Comparison of ENCODE assay signal across 10 mouse cellular contexts in the genomic region with DNA sequence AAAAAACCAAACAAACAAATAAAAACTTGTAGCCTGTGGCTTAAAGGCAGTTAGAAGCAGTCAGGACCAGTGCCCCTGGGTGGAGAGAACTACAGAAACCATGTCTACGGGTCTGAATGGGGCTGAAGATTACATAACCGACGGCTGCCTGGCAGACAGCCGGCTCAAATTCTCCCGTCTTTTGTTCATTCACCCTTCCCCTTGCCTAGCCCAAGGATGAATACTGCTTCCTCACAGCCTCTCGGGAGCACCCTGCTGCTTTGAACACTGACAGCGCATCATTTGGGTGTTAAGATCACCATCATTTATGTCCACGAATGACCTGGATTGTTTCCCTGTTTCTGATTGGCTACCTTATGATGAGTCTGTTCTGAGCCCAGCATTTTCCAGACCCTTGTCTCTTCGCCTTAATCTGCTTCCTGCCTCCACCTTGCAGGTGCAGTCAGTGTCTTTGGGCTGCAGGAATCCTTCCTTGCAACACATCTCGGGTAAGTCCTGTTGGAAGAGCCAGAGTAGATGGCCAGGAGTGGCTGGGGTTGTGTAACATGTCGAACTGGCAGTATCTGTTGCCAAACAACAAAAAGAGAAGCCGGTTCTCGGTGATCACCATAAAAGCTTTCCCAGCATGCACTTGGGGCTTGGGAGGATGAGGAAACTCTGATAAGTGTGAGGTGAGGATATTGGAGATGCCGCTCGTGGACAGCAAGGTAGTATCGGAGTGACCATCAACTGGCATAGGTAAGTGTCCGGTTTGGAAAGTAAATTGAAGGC. TPM values are rescaled to one million over a fixed set of nuclear protein-coding genes. Genes with fewer than 3 reads are reported as not detected.
DNase-seq lines count a peak whose midpoint lies in the region; ATAC-seq and TF ChIP-seq lines count a peak whose summit lies in the region.
"Had no signal": no experiment of that assay in that cellular context is flagged by ENCODE, and none has a peak within 500 bp of the region (broad histone marks: within the 10 kb centered on the region; RNA-seq: fewer than 3 reads in every experiment).

A gene (plus strand): TSS at position 641 of the 771 bp plus-strand sequence.

- H3K9ac ChIP-seq in forebrain, embryonic 14.5 days (ENCODE audit: low read length), result no peak within 1 kb of the TSS
- H3K9ac ChIP-seq in forebrain, embryonic 11.5 days (ENCODE audit: low read length), result no peak within 1 kb of the TSS
- no peak within 1 kb of the TSS for H3K9ac ChIP-seq in midbrain, postnatal 0 days (replicated peaks; ENCODE audit: low read length, poor library complexity, severe bottlenecking)
- no peak within 1 kb of the TSS for H3K9ac ChIP-seq in midbrain, embryonic 13.5 days (replicated peaks)
- H3K9ac ChIP-seq in heart, embryonic 12.5 days, result no peak within 1 kb of the TSS

- H3K36me3 ChIP-seq in forebrain, embryonic 14.5 days (ENCODE audit: control insufficient read depth, insufficient read depth, low read length), result no peaks in the 10 kb centered on the region
- H3K36me3 ChIP-seq in forebrain, embryonic 11.5 days (ENCODE audit: control insufficient read depth, insufficient read depth, low read length), result no peaks in the 10 kb centered on the region
- H3K36me3 ChIP-seq in midbrain, postnatal 0 days (ENCODE audit: insufficient read depth, low read length), result no peaks in the 10 kb centered on the region
- H3K36me3 ChIP-seq in midbrain, embryonic 13.5 days, result no peaks in the 10 kb centered on the region
- H3K36me3 ChIP-seq in heart, embryonic 12.5 days, result no peaks in the 10 kb centered on the region
- H3K36me3 ChIP-seq: limb, embryonic 10.5 days had no signal

- no peaks in the 10 kb centered on the region for H3K27me3 ChIP-seq in forebrain, embryonic 14.5 days (replicated peaks; ENCODE audit: control insufficient read depth, insufficient read depth, low read length)
- H3K27me3 ChIP-seq in forebrain, embryonic 11.5 days (ENCODE audit: control insufficient read depth, insufficient read depth, low read length), result no peaks in the 10 kb centered on the region
- H3K27me3 ChIP-seq in midbrain, postnatal 0 days (ENCODE audit: insufficient read depth, low read length), result no peaks in the 10 kb centered on the region
- no peaks in the 10 kb centered on the region for H3K27me3 ChIP-seq in midbrain, embryonic 13.5 days
- no peaks in the 10 kb centered on the region for H3K27me3 ChIP-seq in heart, embryonic 12.5 days (replicated peaks)

- 43% methylated on average over 17 of the region's 17 CpGs for WGBS in forebrain, embryonic 14.5 days
- 55% methylated on average over 17 of the region's 17 CpGs for WGBS in forebrain, embryonic 11.5 days
- 42% methylated on average over 17 of the region's 17 CpGs for WGBS in midbrain, postnatal 0 days
- 50% methylated on average over 17 of the region's 17 CpGs for WGBS in midbrain, embryonic 13.5 days
- 67% methylated on average over 17 of the region's 17 CpGs for WGBS in heart, embryonic 12.5 days

- peaks cover 7% of the 10 kb centered on the region; the same call in 1 of the 2 replicates for H3K4me1 ChIP-seq in forebrain, embryonic 14.5 days (ENCODE audit: control insufficient read depth, insufficient read depth, low read length)
- 0 out of 2 replicates have a peak, but pooled peaks cover 2% of the 10 kb centered on the region for H3K4me1 ChIP-seq in forebrain, embryonic 11.5 days (replicated peaks; ENCODE audit: control insufficient read depth, insufficient read depth, low read length)
- H3K4me1 ChIP-seq in midbrain, postnatal 0 days (ENCODE audit: insufficient read depth, low read length), result peaks cover 11% of the 10 kb centered on the region; the same call in 1 of the 2 replicates
- H3K4me1 ChIP-seq in midbrain, embryonic 13.5 days (replicated peaks), result peaks cover 23% of the 10 kb centered on the region
- H3K4me1 ChIP-seq in heart, embryonic 12.5 days (replicated peaks), result peaks cover 10% of the 10 kb centered on the region; the same call in 1 of the 2 replicates

- TF ChIP-seq CTCF in midbrain, postnatal 0 days (IDR thresholded peaks at IDR 0.05), result no peak

- no peak within 1 kb of the TSS; the same call in 1 of the 2 replicates for H3K4me2 ChIP-seq in forebrain, embryonic 14.5 days (ENCODE audit: low read length)
- H3K4me2 ChIP-seq in forebrain, embryonic 11.5 days (ENCODE audit: low read depth, low read length, severe bottlenecking), result no peak within 1 kb of the TSS
- no peak within 1 kb of the TSS for H3K4me2 ChIP-seq in midbrain, postnatal 0 days (ENCODE audit: low read depth, low read length, poor library complexity, severe bottlenecking)
- no peak within 1 kb of the TSS for H3K4me2 ChIP-seq in midbrain, embryonic 13.5 days (replicated peaks)
- H3K4me2 ChIP-seq in heart, embryonic 12.5 days, result no peak within 1 kb of the TSS

- H3K27ac ChIP-seq in forebrain, embryonic 14.5 days (ENCODE audit: low read depth, low read length), result no peak within 1 kb of the TSS
- H3K27ac ChIP-seq in forebrain, embryonic 11.5 days (ENCODE audit: low read depth, low read length), result no peak within 1 kb of the TSS
- no peak within 1 kb of the TSS for H3K27ac ChIP-seq in midbrain, postnatal 0 days (ENCODE audit: low read depth, low read length)
- H3K27ac ChIP-seq in midbrain, embryonic 13.5 days, result no peak within 1 kb of the TSS
- no peak within 1 kb of the TSS for H3K27ac ChIP-seq in heart, embryonic 12.5 days (ENCODE audit: poor library complexity, severe bottlenecking)
- H3K27ac ChIP-seq: limb, embryonic 10.5 days had no signal

- no peak within 1 kb of the TSS for H3K4me3 ChIP-seq in forebrain, embryonic 14.5 days (ENCODE audit: low read depth, low read length)
- H3K4me3 ChIP-seq in forebrain, embryonic 11.5 days (ENCODE audit: low read depth, low read length), result no peak within 1 kb of the TSS
- H3K4me3 ChIP-seq in midbrain, postnatal 0 days (ENCODE audit: low read depth, low read length), result no peak within 1 kb of the TSS
- no peak within 1 kb of the TSS for H3K4me3 ChIP-seq in midbrain, embryonic 13.5 days (replicated peaks)
- no peak within 1 kb of the TSS for H3K4me3 ChIP-seq in heart, embryonic 12.5 days
- H3K4me3 ChIP-seq: erythroblast, embryonic 14.5 days; limb, embryonic 10.5 days had no signal

- peak; percentile 2; the same call in 1 of the 2 replicates for ATAC-seq in forebrain, embryonic 14.5 days
- no peak for ATAC-seq in forebrain, embryonic 11.5 days (replicated peaks; ENCODE audit: low FRiP score)
- no peak for ATAC-seq in midbrain, postnatal 0 days (ENCODE audit: low FRiP score)
- no peak for ATAC-seq in midbrain, embryonic 13.5 days
- ATAC-seq in megakaryocyte progenitor cell, adult 5-6 weeks (replicated peaks; ENCODE audit: poor library complexity), result peak; percentile 77
- ATAC-seq in heart, embryonic 12.5 days (ENCODE audit: insufficient number of reproducible peaks, low FRiP score), result no peak

- DNase-seq in forebrain, embryonic 14.5 days (ENCODE audit: low spot score), result peak; percentile 44
- no peak for DNase-seq in forebrain, embryonic 11.5 days (ENCODE audit: low spot score)
- DNase-seq in midbrain, postnatal 0 days (ENCODE audit: low spot score), result peak; percentile 2
- DNase-seq in fat pad, adult 2 months (ENCODE audit: extremely low read depth, low read depth, low spot score), result peak; percentile 70
- no peak for DNase-seq in yolk sac, embryonic 10.5 days (ENCODE audit: low spot score)

- no peaks in the 10 kb centered on the region for H3K9me3 ChIP-seq in forebrain, embryonic 14.5 days (replicated peaks; ENCODE audit: control insufficient read depth, low read length)
- no peaks in the 10 kb centered on the region for H3K9me3 ChIP-seq in forebrain, embryonic 11.5 days (ENCODE audit: control insufficient read depth, low read length)
- no peaks in the 10 kb centered on the region for H3K9me3 ChIP-seq in midbrain, postnatal 0 days (ENCODE audit: low read length)
- H3K9me3 ChIP-seq in midbrain, embryonic 13.5 days, result no peaks in the 10 kb centered on the region
- H3K9me3 ChIP-seq in heart, embryonic 12.5 days (replicated peaks), result no peaks in the 10 kb centered on the region
- H3K9me3 ChIP-seq: limb, embryonic 10.5 days had no signal

RNA-seq across cellular contexts. Expression of the gene that starts here (rescaled TPM):
- polyA plus RNA-seq in forebrain, embryonic 14.5 days (2014; fragmentation: Nextera tagmentation; extraction: Ambion mirVana), result 0.67 and 0.99 TPM in 2 replicates
- 0.44 and 0.87 TPM in 2 replicates for polyA plus RNA-seq in forebrain, embryonic 11.5 days (2014; fragmentation: Nextera tagmentation; extraction: Ambion mirVana)
- 5.5 and 6.3 TPM in 2 replicates for total RNA-seq in midbrain, postnatal 0 days (2014; rRNA removed)
- 2.6 and 3.8 TPM in 2 replicates for polyA plus RNA-seq in midbrain, postnatal 0 days (2015; fragmentation: Nextera tagmentation; extraction: Ambion mirVana)
- polyA plus RNA-seq in midbrain, embryonic 13.5 days (2015; fragmentation: Nextera tagmentation; extraction: Ambion mirVana), result 0.63 and 1.3 TPM in 2 replicates
- 0.07 and 0.27 TPM in 2 replicates for total RNA-seq in megakaryocyte progenitor cell, adult 5-6 weeks (2015)
- total RNA-seq in megakaryocyte progenitor cell, adult 5-6 weeks (2017), result 0.29 and 0.68 TPM in 2 replicates
- polyA plus RNA-seq in heart, embryonic 12.5 days (2016; fragmentation: Nextera tagmentation; extraction: Ambion mirVana), result 0.15 and 0.24 TPM in 2 replicates
- polyA plus RNA-seq: erythroblast, embryonic 14.5 days had no signal

Comparison
In these comparisons a context has a peak if more than half of its experiments do, and no peak if none do; other contexts are left out.
1. Peak in DNase-seq and ATAC-seq in forebrain, embryonic 14.5 days; RNA of the gene not detected or under 1 TPM.
2. Peak in ATAC-seq in megakaryocyte progenitor cell, adult 5-6 weeks; RNA of the gene not detected or under 1 TPM.
3. DNase-seq: peak in midbrain, postnatal 0 days (single experiment) and fat pad, adult 2 months (single experiment); none in forebrain, embryonic 11.5 days (single experiment) and yolk sac, embryonic 10.5 days (single experiment).